ENCODE assay signal across 32 mouse cellular contexts in genomic region chr14:101237965-101238364, GRCm38 (mm10). TPM values are rescaled to one million over a fixed set of nuclear protein-coding genes. Genes with fewer than 3 reads are reported as not detected.
DNase-seq lines count a peak whose midpoint lies in the region; ATAC-seq and TF ChIP-seq lines count a peak whose summit lies in the region.
"Had no signal": no experiment of that assay in that cellular context is flagged by ENCODE, and none has a peak within 500 bp of the region (broad histone marks: within the 10 kb centered on the region; RNA-seq: fewer than 3 reads in every experiment).

No protein-coding gene starts in this region.

- H3K9me3 ChIP-seq in MEL (replicated peaks; ENCODE audit: insufficient read depth, low read length), result no peaks in the 10 kb centered on the region
- H3K9me3 ChIP-seq: embryonic facial prominence, embryonic 10.5 days; embryonic facial prominence, embryonic 13.5 days; forebrain, embryonic 15.5 days; hindbrain, embryonic 10.5 days; intestine, embryonic 15.5 days had no signal

- no peak for TF ChIP-seq CTCF in MEL (IDR thresholded peaks at IDR 0.05 in 2 of 3, conservative IDR thresholded peaks at IDR 0.05 in 1 of 3; ENCODE audit: control insufficient read depth in 1 of 3, insufficient read depth in 1 of 3, low read depth in 2 of 3, low read length in 3 of 3, poor library complexity in 1 of 3, severe bottlenecking in 1 of 3)

- DNase-seq in MEL (ENCODE audit: low read depth, low spot score), result peak; percentile 3
- DNase-seq in frontal cortex, postnatal 10 days (ENCODE audit: low spot score in 2 of 2), result no peak
- DNase-seq in right cerebral cortex, postnatal 14 days, result no peak
- DNase-seq in cerebellum, adult 11-12 months, result no peak
- DNase-seq: adrenal gland, postnatal 10 days; adrenal gland, postnatal 36 days; cerebellum, adult 2 months; cerebellum, adult 9-11 months; cerebellum, postnatal 25 days; embryo, embryonic 11 days; gastrocnemius, postnatal 10 days; gastrocnemius, postnatal 36 days; heart, adult 11 months had no signal

- no peaks in the 10 kb centered on the region for H3K79me2 ChIP-seq in MEL (ENCODE audit: control insufficient read depth, insufficient read depth, low read length, poor library complexity)

- H3K36me3 ChIP-seq in MEL (ENCODE audit: control insufficient read depth in 1 of 2, insufficient read depth in 2 of 2, low read length in 2 of 2), result no peaks in the 10 kb centered on the region
- H3K36me3 ChIP-seq: embryonic facial prominence, embryonic 10.5 days; embryonic facial prominence, embryonic 13.5 days; forebrain, embryonic 12.5 days; forebrain, embryonic 15.5 days; hindbrain, embryonic 10.5 days; hindbrain, embryonic 13.5 days; intestine, embryonic 15.5 days had no signal

- no peak for TF ChIP-seq POLR2A in MEL (IDR thresholded peaks at IDR 0.05; ENCODE audit: control insufficient read depth in 1 of 2, insufficient read depth in 1 of 2, low read depth in 1 of 2, low read length in 2 of 2, poor library complexity in 1 of 2)

- no peaks in the 10 kb centered on the region for H3K4me1 ChIP-seq in MEL (ENCODE audit: control insufficient read depth in 1 of 2, insufficient read depth in 2 of 2, low read length in 2 of 2)
- H3K4me1 ChIP-seq: embryonic facial prominence, embryonic 10.5 days; embryonic facial prominence, embryonic 13.5 days; forebrain, embryonic 12.5 days; forebrain, embryonic 15.5 days; hindbrain, embryonic 10.5 days; hindbrain, embryonic 13.5 days; intestine, embryonic 15.5 days had no signal

- peak in 1 of 2 experiments; percentile 6; a peak in 1 of 4 replicates for TF ChIP-seq EP300 in MEL (IDR thresholded peaks at IDR 0.05; ENCODE audit: low read depth in 1 of 2, low read length in 2 of 2)

- no peak overlapping the region for H3K27ac ChIP-seq in MEL (ENCODE audit: control insufficient read depth, low read depth, low read length)
- H3K27ac ChIP-seq: embryonic facial prominence, embryonic 10.5 days; embryonic facial prominence, embryonic 13.5 days; forebrain, embryonic 12.5 days; forebrain, embryonic 15.5 days; hindbrain, embryonic 10.5 days; hindbrain, embryonic 13.5 days; intestine, embryonic 15.5 days had no signal

- no peaks in the 10 kb centered on the region for H3K27me3 ChIP-seq in MEL (ENCODE audit: control insufficient read depth in 1 of 2, insufficient read depth in 2 of 2, low read length in 2 of 2)
- H3K27me3 ChIP-seq: embryonic facial prominence, embryonic 13.5 days; forebrain, embryonic 12.5 days; forebrain, embryonic 15.5 days; hindbrain, embryonic 13.5 days; intestine, embryonic 15.5 days had no signal

- TF ChIP-seq RAD21 in MEL (IDR thresholded peaks at IDR 0.05; ENCODE audit: low read depth, low read length), result no peak

- no peak overlapping the region for H3K4me3 ChIP-seq in MEL (ENCODE audit: control insufficient read depth in 1 of 2, insufficient read depth in 1 of 2, low read depth in 2 of 2, low read length in 2 of 2)
- H3K4me3 ChIP-seq: embryonic facial prominence, embryonic 10.5 days; embryonic facial prominence, embryonic 13.5 days; erythroblast, embryonic 14.5 days; forebrain, embryonic 12.5 days; forebrain, embryonic 15.5 days; hindbrain, embryonic 10.5 days; hindbrain, embryonic 13.5 days; intestine, embryonic 15.5 days had no signal

- no peak overlapping the region for H3K9ac ChIP-seq in MEL (ENCODE audit: control insufficient read depth, low read depth, low read length, poor library complexity, severe bottlenecking)
- H3K9ac ChIP-seq: embryonic facial prominence, embryonic 13.5 days; forebrain, embryonic 12.5 days; forebrain, embryonic 15.5 days; hindbrain, embryonic 13.5 days; intestine, embryonic 15.5 days had no signal

- ATAC-seq in common myeloid progenitor, adult 5-6 weeks (replicated peaks; ENCODE audit: low read depth, poor library complexity, severe bottlenecking), result peak; percentile 93
- ATAC-seq in megakaryocyte, adult 5-6 weeks (ENCODE audit: poor library complexity, severe bottlenecking), result peak; percentile 33; the same call in 1 of the 2 replicates
- ATAC-seq: forebrain, embryonic 15.5 days; hindbrain, embryonic 16.5 days; intestine, embryonic 15.5 days had no signal

TF ChIP-seq in MEL, 35 proteins besides CTCF, POLR2A, EP300 and RAD21:
- no peak for TF ChIP-seq SIN3A (IDR thresholded peaks at IDR 0.05; ENCODE audit: low read length)
- no peak for TF ChIP-seq ZC3H11A (IDR thresholded peaks at IDR 0.05; ENCODE audit: low read depth, low read length)
- TF ChIP-seq ZNF384 (IDR thresholded peaks at IDR 0.05; ENCODE audit: low read depth, low read length), result no peak
- TF ChIP-seq MYB (IDR thresholded peaks at IDR 0.05; ENCODE audit: low read depth, low read length), result no peak
- TF ChIP-seq RCOR1 (IDR thresholded peaks at IDR 0.05; ENCODE audit: low read depth, low read length), result no peak

RNA-seq across cellular contexts. Expression of gene Prr30, which starts 37.8 kb away (rescaled TPM):
- total RNA-seq in MEL (2012; rRNA removed), result not detected in 2 replicates
- not detected for polyA plus RNA-seq in MEL (2012; ENCODE audit: insufficient read depth in 1 of 2, insufficient read length in 2 of 2, low read depth in 1 of 2, low replicate concordance in 2 of 2, missing spikeins in 1 of 2)
- not detected in 2 replicates for total RNA-seq in common myeloid progenitor, adult 5-6 weeks (2017)
- not detected in 2 replicates for total RNA-seq in megakaryocyte, adult 5-6 weeks (2015)
- not detected in 2 replicates for total RNA-seq in megakaryocyte, adult 5-6 weeks (2017)
- total RNA-seq: adrenal gland, postnatal 10 days; adrenal gland, postnatal 36 days; ES-E14; gastrocnemius, adult 18-20 months; gastrocnemius, postnatal 10 days; gastrocnemius, postnatal 36 days; heart, adult 8-10 months; heart, postnatal 25 days had no signal
- polyA plus RNA-seq: cerebellum, adult 2 months; cortical plate, adult 2 months; embryonic facial prominence, embryonic 10.5 days; embryonic facial prominence, embryonic 13.5 days; erythroblast, embryonic 14.5 days; forebrain, embryonic 12.5 days; forebrain, embryonic 15.5 days; heart, embryonic 11.5 days; heart, embryonic 14.5 days; heart, postnatal 0 days; hindbrain, embryonic 10.5 days; hindbrain, embryonic 13.5 days; hindbrain, embryonic 16.5 days; intestine, embryonic 15.5 days had no signal
